Mouse (Mus musculus) ES-E14 (cell line): Measurements from ENCODE around the gene Gm10842. TPM values are rescaled to one million over a fixed set of nuclear protein-coding genes. Genes with fewer than 3 reads are reported as not detected.
"Not testable (repeated sequence)": the region's sequence is repeated elsewhere in the genome, so short reads cannot be mapped to it uniquely, and the experiment has no call there.

Experiments used
- DNase-seq: peaks from one replicate; pipeline ENCODE4 v3.0.0-alpha.2; 2013; ENCODE audit warnings: low read depth, low spot score
- H3K27ac ChIP-seq: 2 replicates; pipeline ENCODE4 v1.5.1; 2012; ENCODE audit warnings: low read depth, mild to moderate bottlenecking, low read length, moderate library complexity, mixed read lengths; ENCODE audit not compliant: poor library complexity, insufficient read depth, severe bottlenecking
- H3K36me3 ChIP-seq: 2 replicates; pipeline ENCODE4 v1.6.1; 2012; ENCODE audit warnings: mild to moderate bottlenecking, low read length, moderate library complexity, mixed read lengths; ENCODE audit not compliant: control insufficient read depth, poor library complexity, insufficient read depth, severe bottlenecking
- H3K4me1 ChIP-seq, 2 experiments: fragments of 150-350 bp in 1 of 2; sonication (generic) in 1 of 2; 2 replicates each; pipeline ENCODE4 v1.6.1; 2012; ENCODE audit warnings: low read length in 2 of 2, mild to moderate bottlenecking in 1 of 2, mixed read lengths in 1 of 2; ENCODE audit not compliant: control insufficient read depth in 2 of 2, insufficient read depth in 2 of 2, poor library complexity in 1 of 2
- H3K4me3 ChIP-seq, 2 experiments: fragments of 150-350 bp in 1 of 2; sonication (generic) in 1 of 2; 2 replicates each; pipeline ENCODE4 v1.5.1; 2012; ENCODE audit warnings: low read length in 2 of 2, low read depth in 1 of 2, mild to moderate bottlenecking in 1 of 2, mixed read lengths in 1 of 2; ENCODE audit not compliant: insufficient read depth in 1 of 2, poor library complexity in 1 of 2, severe bottlenecking in 1 of 2
- H3K9ac ChIP-seq: 2 replicates; pipeline ENCODE4 v1.6.1; 2012; ENCODE audit warnings: low read depth, mild to moderate bottlenecking, low read length, mixed read lengths; ENCODE audit not compliant: poor library complexity, insufficient read depth, severe bottlenecking
- H3K9me3 ChIP-seq: fragments of 150-350 bp; sonication (generic); 2 replicates; pipeline ENCODE4 v1.6.1; 2012; ENCODE audit warnings: low read depth, mild to moderate bottlenecking, low read length; ENCODE audit not compliant: control insufficient read depth, insufficient read depth
- CHD2 ChIP-seq: IDR thresholded peaks from 2 replicates; pipeline ENCODE4 v1.6.1; 2014; ENCODE audit warnings: mild to moderate bottlenecking, low read depth, low read length, inconsistent platforms
- HCFC1 ChIP-seq: IDR thresholded peaks from 2 replicates; pipeline ENCODE4 v1.6.1; 2012; ENCODE audit warnings: low read length, inconsistent platforms, borderline replicate concordance; ENCODE audit not compliant: insufficient read depth
- MAFK ChIP-seq: IDR thresholded peaks from 2 replicates; pipeline ENCODE4 v1.6.1; 2014; ENCODE audit warnings: mild to moderate bottlenecking, low read depth, low read length, inconsistent platforms; ENCODE audit not compliant: insufficient read depth
- ZC3H11A ChIP-seq: IDR thresholded peaks from 2 replicates; pipeline ENCODE4 v1.6.1; 2012; ENCODE audit warnings: low read depth, mild to moderate bottlenecking, inconsistent platforms, low read length, borderline replicate concordance
- ZNF384 ChIP-seq: IDR thresholded peaks from 2 replicates; pipeline ENCODE4 v1.6.1; 2012; ENCODE audit warnings: low read depth, low read length, inconsistent platforms
- in situ Hi-C, 2 experiments: fragments of 600-800 bp; cut with MboI; formaldehyde crosslinking; loops; one replicate each; pipeline ENCODE4 v1.15.1; 2025; ENCODE audit warnings: low sequenced_read_pairs in 2 of 2, inconsistent platforms in 1 of 2; ENCODE audit not compliant: unreplicated experiment in 2 of 2
- total RNA-seq: library from RNA; depleted of rRNA; stranded (reverse); fragments of 300-350 nt; gene quantifications from 2 replicates; pipeline ENCODE4 v1.2.3, GENCODE M21; 2012; rRNA removed

Gm10842 gene
- total RNA-seq = not detected in 2 replicates

DNA sequence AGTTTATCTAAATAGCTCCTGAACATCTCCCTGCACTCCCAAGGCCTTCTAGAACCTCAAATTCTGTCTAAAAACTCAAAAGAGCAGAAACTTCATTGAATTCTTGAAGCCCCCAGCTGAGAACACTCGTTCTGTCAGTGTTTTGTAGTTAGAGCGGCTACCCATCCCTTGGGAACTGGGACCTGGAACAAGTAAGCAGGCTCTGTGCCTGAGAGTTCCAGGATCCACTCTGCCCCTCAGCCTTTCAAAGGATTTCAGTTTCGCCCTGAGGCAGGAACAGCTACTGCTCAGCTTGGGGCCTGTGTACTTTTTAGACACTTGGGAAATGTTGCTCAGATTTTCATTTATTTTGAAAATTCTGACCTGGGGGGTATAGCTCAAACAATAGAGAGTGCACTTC is at the start of gene Gm10842:
Gm10842 (plus strand) TSS at position 301 of the 400 bp plus-strand sequence.
- Histone ChIP-seq H3K36me3 (no peaks in the 10 kb centered on the region), H3K27ac (no peak within 1 kb of the TSS), H3K9me3 (no peaks in the 10 kb centered on the region), H3K4me1 (peaks cover 2 to 12% of the 10 kb centered on the region in 2 experiments; a peak in 3 of 4 replicates), H3K4me3 (no peak within 1 kb of the TSS), H3K9ac (no peak within 1 kb of the TSS)
- no peak for DNase-seq
- TF ChIP-seq CHD2 = no peak
- TF ChIP-seq ZNF384 = no peak
- TF ChIP-seq ZC3H11A = no peak
- no peak for TF ChIP-seq MAFK
- no peak for TF ChIP-seq HCFC1
- in situ Hi-C loops = no loop called here

DNA sequence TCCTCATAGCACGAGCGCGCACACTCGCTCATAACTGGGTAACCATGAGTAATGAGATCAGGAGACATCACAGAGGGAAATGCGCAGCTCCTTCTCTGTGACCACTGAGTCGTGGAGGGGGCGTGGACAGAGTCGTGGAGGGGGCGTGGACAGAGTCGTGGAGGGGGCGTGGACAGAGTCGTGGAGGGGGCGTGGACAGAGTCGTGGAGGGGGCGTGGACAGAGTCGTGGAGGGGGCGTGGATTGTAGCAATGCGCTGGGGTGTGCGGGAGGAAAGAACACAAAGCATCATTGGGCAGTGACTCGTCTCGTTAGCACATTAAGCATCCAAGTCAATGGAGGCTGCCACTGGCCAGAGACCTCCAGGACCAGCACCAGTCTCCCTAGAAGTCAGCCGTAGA is 34.2 kb upstream of the Gm10842 start:
- H3K9me3 ChIP-seq, H3K36me3 ChIP-seq, in situ Hi-C loops, H3K4me1 ChIP-seq, DNase-seq, H3K9ac ChIP-seq, H3K27ac ChIP-seq: not testable (repeated sequence)
- H3K4me3 ChIP-seq = peak overlapping the region in 1 of 2 experiments; percentile 39; a peak in 1 of 4 replicates

DNA sequence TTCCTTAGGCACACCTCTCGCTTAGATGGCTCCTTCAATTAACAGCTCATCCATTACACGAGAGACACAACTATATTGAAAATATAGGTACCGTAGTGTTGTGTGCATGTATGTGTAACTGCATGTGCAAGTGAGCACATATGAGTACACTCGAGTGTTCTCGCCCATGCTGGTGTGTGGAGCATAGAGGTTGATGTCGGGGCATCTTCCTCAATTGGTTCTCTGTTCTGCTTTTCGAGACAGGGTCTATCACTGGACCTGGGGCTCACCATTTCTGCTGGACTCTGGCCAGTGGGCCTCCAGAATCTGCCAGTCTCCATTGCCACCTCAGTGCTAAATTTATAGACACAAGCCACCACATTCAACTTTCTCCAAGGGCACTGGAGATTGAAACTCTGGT is 28.9 kb upstream of the Gm10842 start:
- no peaks in the 10 kb centered on the region for H3K36me3 ChIP-seq
- H3K9me3 ChIP-seq = no peaks in the 10 kb centered on the region
- no peak overlapping the region for H3K27ac ChIP-seq
- in situ Hi-C loops = no loop called here
- H3K4me1 ChIP-seq = peaks cover 0 to 2% of the 10 kb centered on the region in 2 experiments; a peak in 1 of 4 replicates
- no peak for DNase-seq
- no peak overlapping the region for H3K9ac ChIP-seq
- TF ChIP-seq ZC3H11A = no peak
- no peak for TF ChIP-seq ZNF384
- TF ChIP-seq CHD2 = no peak
- no peak for TF ChIP-seq HCFC1
- no peak for TF ChIP-seq MAFK
- no peak overlapping the region for H3K4me3 ChIP-seq

DNA sequence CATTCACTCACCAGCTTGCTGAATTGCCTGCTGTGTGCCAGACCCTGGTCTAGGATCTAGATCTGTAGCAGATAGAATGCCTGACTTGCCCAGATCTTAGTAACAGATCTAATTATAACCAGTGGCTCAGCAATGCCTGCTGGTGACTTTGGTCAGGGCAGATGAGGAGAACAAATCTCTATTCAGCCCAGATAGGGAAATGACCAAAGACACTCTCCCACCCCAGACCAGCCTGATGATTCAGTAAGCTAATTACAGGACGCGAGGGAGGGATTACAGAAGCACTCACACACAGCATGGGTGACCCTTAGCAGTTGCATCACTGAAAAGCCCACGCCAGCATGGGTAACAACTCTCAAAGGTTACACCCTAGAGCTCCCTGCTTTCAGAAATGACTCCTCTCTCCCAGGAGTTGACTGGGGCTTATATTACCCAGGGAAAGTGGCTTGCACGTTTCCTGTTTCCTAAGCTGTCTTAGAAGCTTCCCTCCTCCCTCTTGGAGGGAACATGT is 26.1 kb upstream of the Gm10842 start:
- Histone ChIP-seq H3K27ac (no peak overlapping the region), H3K9me3 (no peaks in the 10 kb centered on the region), H3K4me1 (no peaks in the 10 kb centered on the region; a peak in 1 of 4 replicates), H3K4me3 (no peak overlapping the region), H3K36me3 (no peaks in the 10 kb centered on the region), H3K9ac (no peak overlapping the region)
- in situ Hi-C loops = no loop called here
- TF ChIP-seq ZC3H11A (no peak), CHD2 (no peak), HCFC1 (no peak), ZNF384 (no peak), MAFK (no peak)
- no peak for DNase-seq

DNA sequence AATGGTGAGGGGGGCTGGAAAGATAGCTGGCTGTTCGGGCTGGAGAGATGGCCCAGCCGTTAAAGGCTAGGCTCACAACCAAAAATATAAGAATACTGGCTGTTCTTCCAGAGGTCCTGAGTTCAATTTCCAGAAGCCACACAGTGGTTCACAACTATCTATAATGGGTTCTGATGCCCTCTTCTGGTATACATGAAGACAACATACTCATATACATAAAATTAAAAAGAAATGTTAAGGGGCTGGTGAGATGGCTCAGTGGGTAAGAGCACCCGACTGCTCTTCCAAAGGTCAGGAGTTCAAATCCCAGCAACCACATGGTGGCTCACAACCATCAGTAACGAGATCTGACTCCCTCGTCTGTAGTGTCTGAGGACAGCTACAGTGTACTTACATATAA is 24.9 kb upstream of the Gm10842 start:
- in situ Hi-C loops, H3K4me1 ChIP-seq, DNase-seq, H3K36me3 ChIP-seq, H3K4me3 ChIP-seq, H3K27ac ChIP-seq, H3K9ac ChIP-seq, H3K9me3 ChIP-seq: not testable (repeated sequence)
